Mouse (Mus musculus) kidney, postnatal 14 days (tissue): ENCODE measurements around the gene Ubxn6.
"Not testable (repeated sequence)": the region's sequence is repeated elsewhere in the genome, so short reads cannot be mapped to it uniquely, and the experiment has no call there.

ENCODE experiments used
- DNase-seq: peaks from one replicate; pipeline ENCODE4 v3.0.0; 2022; ENCODE audit warnings: mixed read lengths

Ubxn6 gene

GRCm38 (mm10) chr17:56098711-56099572, 24.1 kb upstream of the Ubxn6 start:
- no peak for DNase-seq

- DNase-seq, result no peak
These were observed 23.4 kb upstream of the Ubxn6 start for GRCm38 (mm10) chr17:56098180-56098579.

DNA sequence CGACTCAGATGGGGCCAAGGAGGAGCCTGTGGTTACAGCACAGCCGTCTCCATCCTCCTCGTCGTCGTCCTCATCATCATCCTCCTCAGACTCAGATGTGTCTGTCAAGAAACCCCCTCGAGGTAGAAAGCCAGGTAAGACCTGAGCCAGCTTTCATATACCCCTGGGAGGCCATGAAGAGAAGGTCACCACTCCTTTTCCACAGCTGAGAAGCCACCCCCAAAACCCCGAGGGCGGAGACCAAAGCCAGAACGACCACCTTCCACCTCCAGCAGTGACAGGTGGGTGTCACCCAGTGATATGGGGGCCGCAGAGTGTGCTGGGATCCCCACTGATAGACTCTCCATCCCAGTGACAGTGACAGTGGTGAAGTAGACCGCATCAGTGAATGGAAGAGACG, 22.1 kb upstream of the Ubxn6 start:
- no peak for DNase-seq

DNA sequence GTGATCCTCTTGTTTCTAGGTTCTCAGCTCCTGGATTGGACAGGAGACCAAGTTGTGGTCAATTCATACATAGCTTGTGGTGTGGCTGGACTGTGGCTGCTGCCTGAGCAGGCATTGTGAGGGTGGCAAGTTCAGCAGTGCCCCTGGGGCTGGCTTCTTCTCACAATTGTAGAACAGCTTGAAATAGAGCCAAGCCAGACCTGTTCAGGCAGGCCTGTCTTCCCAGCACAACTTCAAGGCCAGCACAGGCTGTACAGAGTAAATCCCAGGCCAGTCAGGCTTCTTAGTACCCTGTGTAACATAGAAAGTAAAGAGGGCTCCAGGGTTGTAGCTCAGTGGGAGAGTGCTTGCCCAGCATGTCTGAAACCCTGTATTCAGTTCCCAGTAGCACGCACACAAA, 18.0 kb upstream of the Ubxn6 start:
- DNase-seq, result no peak

DNA sequence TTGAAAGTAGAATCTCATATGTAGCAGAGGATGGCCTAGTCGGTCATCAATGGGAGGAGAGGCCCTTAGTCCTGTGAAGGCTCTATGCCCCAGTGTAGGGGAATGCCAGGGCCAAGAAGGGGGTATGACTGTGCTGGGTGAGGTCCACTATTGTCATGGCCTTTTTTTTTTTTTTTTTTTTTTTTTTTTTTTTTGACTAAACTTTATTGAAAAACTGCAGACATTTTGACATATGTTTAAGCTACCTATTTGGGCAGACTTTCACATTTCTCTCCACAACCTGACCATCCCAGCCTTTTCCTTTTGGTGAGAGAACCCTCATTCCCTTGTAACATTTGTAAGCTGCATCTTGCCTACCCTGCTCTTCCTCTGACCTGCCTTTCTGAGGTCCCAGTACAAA, 17.5 kb upstream of the Ubxn6 start:
- DNase-seq, result no peak

GRCm38 (mm10) chr17:56080781-56081585, 6.2 kb upstream of the Ubxn6 start:
- DNase-seq, result peak; percentile 40

- peak; percentile 26 for DNase-seq
These were observed 5.1 kb upstream of the Ubxn6 start for GRCm38 (mm10) chr17:56079921-56080320.

DNA sequence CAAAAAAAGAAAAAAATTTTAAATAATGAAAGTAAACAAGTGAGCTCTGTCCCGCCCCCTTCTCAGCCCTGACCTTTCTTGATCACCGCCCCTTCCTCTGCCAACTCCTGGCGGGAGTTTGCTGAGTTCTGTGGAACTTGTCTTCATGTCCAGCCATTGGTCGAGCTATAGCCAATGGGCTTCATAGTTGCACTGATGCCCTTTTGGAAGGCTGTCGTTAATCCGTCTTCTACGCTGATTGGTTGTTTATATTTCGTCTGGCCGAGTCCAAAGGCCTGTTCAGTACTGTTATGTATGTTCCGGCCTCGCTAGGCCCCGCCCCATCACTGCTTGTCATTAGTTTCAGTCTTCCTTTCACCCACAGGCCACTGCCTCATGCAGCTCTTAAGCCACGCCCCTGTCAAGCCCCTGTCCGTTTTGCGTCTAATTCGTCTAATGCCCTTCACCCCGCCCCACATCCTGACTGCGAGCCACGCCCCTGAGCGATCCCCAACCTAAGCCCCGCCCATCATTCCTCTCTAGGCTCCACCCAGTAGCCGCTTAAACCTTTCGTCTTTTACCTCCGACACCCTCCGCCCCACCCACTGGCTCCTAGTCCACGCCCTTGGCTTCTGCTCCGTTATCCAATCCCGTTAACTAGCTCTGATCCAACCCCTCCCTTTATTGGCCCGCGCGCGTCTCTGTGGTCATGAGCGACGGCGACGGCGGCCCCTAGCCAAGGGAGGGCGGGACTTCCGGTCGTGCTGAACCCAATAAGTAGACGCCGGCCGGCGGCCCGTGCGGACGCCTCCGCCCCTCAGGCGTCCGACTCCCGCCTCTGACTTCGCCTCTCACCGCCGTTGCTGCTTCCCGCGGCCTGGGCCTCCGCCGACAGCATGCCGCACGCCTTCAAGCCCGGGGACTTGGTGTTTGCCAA, 4.3 kb upstream of the Ubxn6 start, which contains the start of gene Hdgfl2:
Gene Hdgfl2, plus strand, starts transcription at position 755 of the 916 bp plus-strand sequence.
- peak; percentile 100 for DNase-seq

DNA sequence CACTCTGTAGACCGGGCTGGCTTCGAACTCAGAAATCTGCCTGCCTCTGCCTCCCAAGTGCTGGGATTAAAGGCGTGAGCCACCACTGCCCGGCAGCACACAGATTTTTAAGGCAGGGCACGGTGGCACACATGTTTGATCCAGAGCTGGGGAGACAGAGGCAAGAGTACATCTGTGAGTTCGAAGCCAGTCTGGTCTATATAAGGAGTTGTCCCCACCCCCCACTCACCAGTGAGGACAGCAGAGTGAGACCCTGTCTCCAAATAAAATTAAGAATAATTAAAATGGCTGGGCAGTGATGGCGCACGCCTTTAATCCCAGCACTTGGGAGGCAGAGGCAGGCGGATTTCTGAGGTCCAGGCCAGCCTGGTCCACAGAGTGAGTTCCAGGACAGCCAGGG, 3.5 kb upstream of the Ubxn6 start:
- DNase-seq, result peak; percentile 17

- no peak for DNase-seq
These were observed 2.7 kb upstream of the Ubxn6 start for GRCm38 (mm10) chr17:56077523-56077922.

- peak; percentile 92 for DNase-seq
These were observed 566 bp downstream of the Ubxn6 start for GRCm38 (mm10) chr17:56074097-56074826.

DNA sequence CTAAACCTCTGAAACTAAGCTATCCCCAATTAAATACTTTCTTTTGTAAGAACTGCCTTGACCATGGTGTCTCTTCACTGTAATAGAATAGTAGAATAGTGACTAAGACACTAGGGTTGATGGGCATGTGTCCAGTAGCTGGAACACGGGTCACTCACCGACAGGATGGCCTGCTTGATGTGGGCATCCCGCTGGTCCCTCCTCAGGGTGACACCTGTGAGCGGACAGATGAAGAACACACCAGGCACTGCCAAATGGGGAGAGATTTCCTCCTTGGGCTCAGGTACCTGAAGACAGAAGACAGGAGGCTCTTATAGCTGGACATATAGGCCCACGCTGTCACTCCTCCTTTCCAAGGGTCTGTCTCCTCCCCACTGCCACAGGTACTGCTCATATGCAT, 2.6 kb downstream of the Ubxn6 start:
- no peak for DNase-seq

- DNase-seq, result no peak
These were observed 3.7 kb downstream of the Ubxn6 start for GRCm38 (mm10) chr17:56071126-56071525.

DNA sequence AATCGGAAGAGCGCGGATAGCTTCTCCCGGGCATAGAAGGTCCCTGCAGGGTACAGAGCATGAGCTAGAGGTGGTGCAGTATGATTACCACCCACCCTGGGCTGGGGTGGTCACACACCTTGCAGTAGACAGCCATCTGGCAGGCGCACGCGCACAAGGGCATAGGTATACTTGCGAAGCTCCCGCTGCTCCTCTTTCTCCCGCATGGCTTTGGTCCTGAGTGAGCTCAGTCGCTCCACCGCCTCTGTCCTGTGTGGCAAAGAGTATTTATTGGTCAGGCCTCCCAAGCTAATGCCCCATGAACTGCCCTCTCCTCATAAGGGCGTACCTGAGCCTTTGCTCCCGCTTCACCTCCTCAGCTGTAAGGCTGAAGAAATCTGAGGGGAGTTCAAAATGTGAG, 5.8 kb downstream of the Ubxn6 start:
- no peak for DNase-seq

DNA sequence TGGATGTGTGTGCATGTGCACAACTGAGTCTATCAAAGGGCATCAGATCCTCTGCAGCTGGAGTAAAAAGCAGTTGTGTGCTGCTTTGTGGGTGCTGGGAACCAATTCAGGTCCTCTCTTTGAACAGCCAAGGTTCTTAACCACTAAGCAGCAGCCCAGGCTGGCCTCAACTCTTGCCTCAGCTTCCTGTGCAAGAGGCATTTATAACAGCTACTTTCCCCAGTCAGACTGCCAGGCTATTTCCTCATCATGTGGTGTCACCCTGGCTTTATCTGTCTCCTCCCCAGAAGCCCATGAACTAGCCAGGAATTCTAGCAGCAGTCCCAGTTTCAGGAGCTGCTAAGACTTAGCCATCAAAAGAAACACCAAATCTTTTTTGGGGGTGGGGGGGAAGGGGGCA, 8.4 kb downstream of the Ubxn6 start:
- no peak for DNase-seq

- DNase-seq, result not testable (repeated sequence)
These were observed 9.1 kb downstream of the Ubxn6 start for GRCm38 (mm10) chr17:56065715-56066114.

DNA sequence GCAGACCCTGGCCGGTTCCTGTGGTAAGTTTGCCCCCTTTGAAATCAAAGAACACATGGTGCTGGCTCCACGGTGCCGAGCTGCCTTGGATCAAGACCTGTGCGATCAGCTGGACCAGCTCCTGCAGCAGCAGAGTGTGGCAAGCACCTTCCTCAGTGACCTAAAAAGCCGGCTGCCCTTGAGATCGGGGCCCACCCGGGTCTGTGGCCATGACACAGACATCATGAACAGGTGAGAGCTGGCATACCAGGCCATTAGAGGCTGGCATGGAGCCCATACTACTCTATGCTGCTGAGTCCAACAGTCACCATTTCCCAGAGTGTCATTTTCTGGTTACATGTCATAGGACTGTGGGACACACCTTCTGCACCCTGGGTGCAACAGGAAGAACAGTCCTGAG, 12.7 kb downstream of the Ubxn6 start:
- DNase-seq, result no peak

DNA sequence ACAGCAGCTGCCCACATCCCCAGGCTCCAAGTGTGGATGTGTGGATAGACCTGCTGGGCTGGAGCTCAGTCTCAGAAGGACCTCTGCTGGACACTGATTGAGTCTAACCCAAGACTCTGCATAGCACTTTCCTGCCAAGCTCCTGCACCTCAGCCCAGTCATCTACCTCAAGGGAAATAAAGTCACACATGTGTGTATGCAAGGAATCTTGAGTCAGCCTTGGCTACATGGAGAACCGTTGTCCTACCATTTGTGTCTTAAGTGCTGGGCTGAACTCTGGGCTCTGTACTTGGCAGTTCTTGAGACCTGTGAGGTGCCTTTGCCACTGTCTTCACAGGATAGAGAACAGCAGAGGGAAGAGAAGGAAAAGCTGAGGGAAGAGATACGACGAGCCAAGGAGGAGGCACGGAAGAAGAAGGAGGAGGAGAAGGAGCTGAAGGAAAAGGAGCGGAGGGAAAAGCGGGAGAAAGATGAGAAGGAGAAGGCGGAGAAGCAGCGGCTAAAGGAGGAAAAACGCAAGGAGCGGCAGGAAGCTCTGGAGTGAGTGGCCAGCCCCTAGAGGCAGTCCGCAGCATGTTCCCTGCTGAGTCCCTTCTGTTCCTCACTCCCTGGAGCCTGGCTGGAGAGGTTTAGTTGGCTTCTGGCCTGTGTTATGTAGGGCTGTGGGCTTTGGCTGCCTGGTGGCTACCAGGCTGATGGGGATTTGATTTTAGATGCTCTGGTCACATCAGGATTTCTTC, 17.3 kb downstream of the Ubxn6 start:
- no peak for DNase-seq

- no peak for DNase-seq
These were observed 18.7 kb downstream of the Ubxn6 start for GRCm38 (mm10) chr17:56055945-56056678.

GRCm38 (mm10) chr17:56054938-56055337, 19.9 kb downstream of the Ubxn6 start:
- no peak for DNase-seq

DNA sequence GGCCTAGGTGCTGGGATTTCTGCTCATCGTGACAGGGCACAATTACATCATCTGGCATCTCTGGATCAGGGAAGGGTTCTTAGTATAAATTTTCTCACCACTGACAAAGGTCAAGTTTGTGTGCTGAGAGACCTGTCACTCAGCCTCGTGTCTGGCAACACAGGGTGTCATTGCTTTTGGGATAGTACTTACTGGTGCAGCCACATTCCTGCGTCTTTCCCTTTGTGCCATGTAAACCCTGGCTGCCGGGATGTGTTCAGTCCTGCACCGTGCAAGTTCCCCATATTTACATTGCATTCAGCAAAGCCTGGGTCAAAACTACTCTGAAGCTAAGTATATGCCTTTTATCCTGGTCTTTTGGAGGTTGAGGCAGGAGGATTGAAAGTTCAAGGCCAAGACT, 23.5 kb downstream of the Ubxn6 start:
- DNase-seq, result no peak
